Mouse (Mus musculus): Measurements from ENCODE around the gene Gprc5c. TPM values are rescaled to one million over a fixed set of nuclear protein-coding genes. Genes with fewer than 3 reads are reported as not detected.
"Not testable (repeated sequence)": the region's sequence is repeated elsewhere in the genome, so short reads cannot be mapped to it uniquely, and the experiment has no call there.

Gprc5c gene
- total RNA-seq, 2 experiments from 2014 or later, result 6.4 to 9.7 TPM

DNA sequence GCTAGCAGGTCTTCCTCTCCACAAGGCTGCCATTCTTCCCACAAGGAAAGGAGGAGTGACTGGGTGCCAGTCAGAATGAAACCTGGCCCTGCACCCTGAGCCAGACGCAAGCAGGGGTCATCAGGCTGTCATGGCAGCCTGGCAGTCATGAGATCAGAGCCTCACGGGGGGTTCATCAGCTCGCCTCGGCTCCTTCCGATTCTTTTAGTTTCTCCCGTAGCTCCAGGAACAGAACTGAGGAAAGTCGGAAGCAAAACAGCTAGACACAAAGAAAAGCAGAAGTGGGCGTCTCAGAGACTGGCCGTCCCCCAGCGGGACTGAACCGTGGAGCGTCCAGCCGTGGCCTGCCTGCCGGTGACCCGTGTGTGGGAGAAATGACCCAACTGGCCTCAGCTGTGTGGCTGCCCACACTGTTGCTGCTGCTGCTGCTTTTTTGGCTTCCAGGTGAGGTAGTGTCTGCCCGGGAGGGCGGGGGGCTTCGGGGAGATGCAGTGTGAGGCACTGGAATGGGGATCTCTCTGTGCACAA lies 39.1 kb downstream of the Gprc5c start, which contains the start of gene Cd300a:
TSS of gene Cd300a (plus strand) at position 51 of the 528 bp plus-strand sequence.
- no peak for DNase-seq (ENCODE audit: low spot score)
- intact Hi-C loops (cut with DNase I), result no loop called here

DNA sequence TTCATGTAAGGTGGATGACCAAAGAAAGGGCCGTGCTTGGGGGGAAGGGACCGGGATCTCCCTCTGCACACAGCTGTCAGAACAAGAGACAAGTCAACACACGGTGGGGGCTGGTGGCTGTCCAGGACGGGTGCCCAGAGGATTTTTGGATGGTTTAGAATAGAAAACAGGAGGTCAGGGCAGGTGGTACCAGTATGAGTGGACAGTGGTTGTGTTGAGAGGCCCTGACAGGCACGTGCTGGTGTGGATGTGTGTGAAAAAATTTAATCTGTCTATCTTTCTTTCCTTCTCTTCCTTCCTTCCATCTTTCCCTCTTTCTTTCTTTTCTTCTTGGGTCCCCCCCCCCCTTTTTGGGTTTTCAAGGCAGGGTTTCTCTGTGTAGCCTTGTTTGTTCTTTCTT lies 39.6 kb downstream of the Gprc5c start:
- DNase-seq (ENCODE audit: low spot score), result no peak
- intact Hi-C loops (cut with DNase I), result no loop called here

DNA sequence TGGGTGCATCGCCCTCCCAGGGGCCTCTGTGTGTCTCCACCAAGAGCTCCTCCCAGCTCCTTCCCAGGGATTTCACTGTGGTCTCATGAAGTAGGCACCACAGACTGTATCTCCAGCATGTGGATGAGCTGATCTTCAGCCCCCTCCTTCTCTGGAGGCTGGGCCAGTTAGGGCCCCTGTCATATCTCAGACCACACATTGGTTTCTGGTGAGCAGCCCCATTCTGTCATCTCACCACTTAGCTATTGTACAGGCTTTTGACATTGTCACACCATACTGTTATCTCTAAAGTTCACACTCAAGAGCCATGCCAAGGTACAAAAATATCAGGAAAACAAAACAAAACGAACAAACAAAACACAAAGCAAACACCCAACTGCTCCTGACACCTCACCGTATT lies 45.1 kb downstream of the Gprc5c start:
- intact Hi-C loops (cut with DNase I), result no loop called here
- no peak for DNase-seq (ENCODE audit: low spot score)

- DNase-seq (ENCODE audit: low spot score), result peak; percentile 30
- intact Hi-C loops (cut with DNase I), result no loop called here
Observed at GRCm38 (mm10) chr11:114898026-114898425, 47.1 kb downstream of the Gprc5c start.

DNA sequence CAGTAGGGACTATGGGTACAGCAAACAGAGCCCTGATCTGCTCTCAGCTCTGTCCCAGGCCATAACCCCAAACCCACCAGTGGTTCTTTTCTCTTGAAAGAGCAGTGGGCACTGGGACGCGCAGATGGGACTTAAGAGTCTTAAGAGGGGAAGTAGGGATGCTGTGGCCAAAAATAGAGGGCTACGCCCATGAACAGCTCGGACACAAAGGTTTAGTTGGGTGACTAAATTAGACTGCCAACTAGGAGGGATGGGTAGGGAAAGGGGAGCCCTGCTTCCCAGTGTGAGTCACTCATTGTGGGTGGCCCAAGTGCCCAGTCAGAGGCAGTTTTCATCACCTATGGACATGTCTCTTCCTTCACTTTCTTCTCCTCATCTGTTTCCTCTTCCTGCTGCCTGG lies 52.3 kb downstream of the Gprc5c start:
- no peak for DNase-seq (ENCODE audit: low spot score)
- intact Hi-C loops (cut with DNase I), result no loop called here

- DNase-seq (ENCODE audit: low spot score), result no peak
- intact Hi-C loops (cut with DNase I), result no loop called here
Observed at GRCm38 (mm10) chr11:114907567-114907966, 56.6 kb downstream of the Gprc5c start.

DNA sequence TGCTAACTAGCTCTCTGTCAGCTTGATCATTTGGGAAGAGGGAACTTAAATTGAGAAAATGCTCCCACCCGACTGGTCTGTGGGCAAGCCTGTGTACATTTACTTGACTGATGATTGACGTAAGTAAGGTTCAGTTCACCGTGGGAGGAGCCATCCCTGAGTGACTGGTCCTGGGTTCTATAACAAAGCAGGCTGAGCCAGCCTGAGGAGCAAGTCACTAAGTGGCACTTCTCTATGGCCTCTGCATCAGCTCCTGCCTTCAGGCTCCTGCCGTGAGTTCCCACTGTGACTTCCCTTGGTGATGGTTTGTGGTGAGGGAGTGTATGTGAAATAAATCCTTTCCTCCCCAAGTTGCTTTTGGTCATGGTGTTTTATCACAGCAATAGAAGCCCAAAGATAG lies 57.1 kb downstream of the Gprc5c start:
- intact Hi-C loops (cut with DNase I), result loop anchor here (2.0 kb wide), 1 partner anchor 23 kb away; no protein-coding TSS in a partner anchor
- no peak for DNase-seq (ENCODE audit: low spot score)

DNA sequence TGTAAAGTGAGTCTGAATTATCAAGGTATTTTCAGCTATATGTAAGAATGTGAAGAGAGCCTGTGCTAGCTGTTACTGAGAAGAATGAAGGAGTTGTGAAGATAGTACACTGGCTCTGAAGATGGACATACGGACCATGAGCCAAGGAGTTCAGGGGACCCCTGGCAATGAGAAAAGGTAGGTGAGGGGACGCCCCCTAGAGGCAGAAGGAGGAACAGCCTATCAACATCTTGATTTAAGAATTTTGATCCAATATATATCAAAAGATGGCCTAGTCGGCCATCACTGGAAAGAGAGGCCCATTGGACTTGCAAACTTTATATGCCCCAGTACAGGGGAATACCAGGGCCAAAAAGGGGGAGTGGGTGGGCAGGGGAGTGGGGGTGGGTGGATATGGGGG lies 58.6 kb downstream of the Gprc5c start:
- intact Hi-C loops (cut with DNase I), result loop anchor here (2.0 kb wide), 1 partner anchor 25 kb away; no protein-coding TSS in a partner anchor
- DNase-seq (ENCODE audit: low spot score), result not testable (repeated sequence)

DNA sequence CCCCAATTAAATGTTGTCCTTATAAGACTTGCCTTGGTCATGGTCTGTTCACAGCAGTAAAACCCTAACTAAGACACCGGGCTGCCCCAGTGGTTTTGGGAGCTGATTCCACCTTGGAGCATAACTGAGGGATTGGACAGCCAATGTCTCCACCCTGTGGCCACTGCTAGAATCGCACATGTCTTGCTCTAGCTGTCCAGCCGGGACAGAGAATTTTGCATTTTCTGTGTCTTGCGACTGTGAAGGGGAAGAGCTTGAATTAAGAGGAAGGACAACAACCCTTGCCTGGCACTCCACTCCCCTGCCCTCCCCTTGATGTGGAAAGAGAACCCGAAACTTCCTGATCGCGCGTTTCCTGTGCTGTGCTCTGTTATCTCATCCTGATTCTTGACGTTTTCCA lies 61.9 kb downstream of the Gprc5c start:
- intact Hi-C loops (cut with DNase I), result loop anchor here (1.0 to 2.0 kb wide), 2 partner anchors 101 to 168 kb away; no protein-coding TSS in a partner anchor
- peak; percentile 42 for DNase-seq (ENCODE audit: low spot score)

- intact Hi-C loops (cut with DNase I), result no loop called here
- no peak for DNase-seq (ENCODE audit: low spot score)
Observed at GRCm38 (mm10) chr11:114914978-114915377, 64.0 kb downstream of the Gprc5c start.

GRCm38 (mm10) chr11:114917120-114917519 lies 66.2 kb downstream of the Gprc5c start:
- DNase-seq (ENCODE audit: low spot score), result no peak
- intact Hi-C loops (cut with DNase I), result no loop called here

Other genes with a start within 250 kb of the Gprc5c start
- gene Rpl38, start 182.6 kb upstream of the Gprc5c start, total RNA-seq (2021), result 100 to 1,000 TPM; 532 to 566 TPM
- gene Ttyh2, start 175.7 kb upstream of the Gprc5c start, total RNA-seq (2021), result 1 to 10 TPM; 5.3 to 5.8 TPM
- under 1 TPM; 0.13 to 0.25 TPM for gene Dnaic2, start 123.7 kb upstream of the Gprc5c start, total RNA-seq (2021)
- gene Kif19a, start 85.8 kb upstream of the Gprc5c start, total RNA-seq (2021), result under 1 TPM; 0.13 to 0.25 TPM
- not detected for gene Btbd17, start 55.2 kb upstream of the Gprc5c start, total RNA-seq (2021)
- gene Gpr142, start 52.2 kb upstream of the Gprc5c start, total RNA-seq (2021), result not detected
- gene Cd300a, start 38.9 kb downstream of the Gprc5c start, total RNA-seq (2021), result under 1 TPM; 0.81 to 0.99 TPM
- gene Cd300lb, start 83.2 kb downstream of the Gprc5c start, total RNA-seq (2021), result 1 to 10 TPM; 1.0 to 1.2 TPM
- gene Cd300c, start 118.0 kb downstream of the Gprc5c start, total RNA-seq (2021), result not detected
- gene Cd300ld, start 138.8 kb downstream of the Gprc5c start, total RNA-seq (2021), result 1 to 10 TPM; 1.1 to 1.2 TPM
- 1 to 10 TPM; 1.4 to 2.2 TPM for gene Cd300c2, start 150.7 kb downstream of the Gprc5c start, total RNA-seq (2021)
- not detected for gene Cd300ld2, start 165.0 kb downstream of the Gprc5c start, total RNA-seq (2021)
- under 1 TPM in 1 of 2 experiments, not detected in 1; 0.50 TPM for gene Cd300ld4, start 175.9 kb downstream of the Gprc5c start, total RNA-seq (2021)
- 1 to 10 TPM; 1.2 to 1.9 TPM for gene Cd300ld5, start 186.6 kb downstream of the Gprc5c start, total RNA-seq (2021)
- 1 to 10 TPM; 9.0 to 9.7 TPM for gene Cd300ld3, start 197.3 kb downstream of the Gprc5c start, total RNA-seq (2021)
- gene Cd300e, start 211.0 kb downstream of the Gprc5c start, total RNA-seq (2021), result under 1 TPM; 0.28 to 0.42 TPM
- under 1 TPM; 0.67 to 0.75 TPM for gene Rab37, start 240.3 kb downstream of the Gprc5c start, total RNA-seq (2021)